Mouse (Mus musculus) adrenal gland (tissue): ENCODE results near the gene Adam10.

Experiments used
- intact Hi-C: fragments of 180-260 bp; cut with DNase I; formaldehyde crosslinking; loops from one replicate; pipeline ENCODE4 v1.15.1; 2025

The Adam10 gene

GRCm38 (mm10) chr9:70760974-70761373 is 82.2 kb downstream of the Adam10 start:
- intact Hi-C loops = no loop called here

DNA sequence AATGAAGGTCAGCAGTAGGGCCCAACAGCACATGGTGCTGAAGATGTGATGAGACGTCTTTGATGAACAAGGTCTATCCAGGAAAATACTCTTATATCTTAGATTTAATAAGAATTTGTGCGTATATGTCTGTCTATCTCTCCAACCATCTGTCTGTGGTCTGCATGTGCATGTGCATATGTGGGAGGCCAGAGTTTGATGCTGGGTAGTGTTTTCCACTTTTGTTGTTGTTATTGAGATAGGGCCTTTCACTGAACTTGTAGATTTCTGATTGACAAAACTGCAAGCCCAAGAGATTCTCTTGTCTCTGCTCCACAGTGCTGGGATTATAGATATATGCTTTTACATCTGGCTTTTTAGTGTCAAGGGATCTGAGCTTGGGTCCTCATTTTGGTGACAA is 96.7 kb downstream of the Adam10 start:
- intact Hi-C loops = no loop called here

GRCm38 (mm10) chr9:70782191-70782590 is 103.4 kb downstream of the Adam10 start:
- intact Hi-C loops = no loop called here

DNA sequence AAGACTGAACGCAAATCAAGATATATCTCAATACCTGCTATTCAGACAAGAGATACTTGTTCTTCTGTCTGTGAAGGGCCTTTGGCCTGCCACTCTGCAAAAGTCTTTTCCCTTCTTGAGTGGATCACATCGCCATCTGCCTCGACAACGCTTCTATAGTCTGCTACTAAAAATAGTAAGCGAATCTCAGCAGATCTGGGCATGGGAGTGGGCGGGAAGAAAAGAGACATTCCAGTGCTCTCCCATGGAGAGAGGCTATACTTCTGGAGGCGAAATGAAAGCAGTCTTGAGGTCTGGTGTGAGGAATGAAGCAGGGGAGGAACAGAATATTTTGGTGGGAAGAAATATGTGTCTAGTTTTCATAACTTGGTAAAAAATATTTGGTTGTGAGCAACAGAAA is 109.9 kb downstream of the Adam10 start:
- intact Hi-C loops = no loop called here

DNA sequence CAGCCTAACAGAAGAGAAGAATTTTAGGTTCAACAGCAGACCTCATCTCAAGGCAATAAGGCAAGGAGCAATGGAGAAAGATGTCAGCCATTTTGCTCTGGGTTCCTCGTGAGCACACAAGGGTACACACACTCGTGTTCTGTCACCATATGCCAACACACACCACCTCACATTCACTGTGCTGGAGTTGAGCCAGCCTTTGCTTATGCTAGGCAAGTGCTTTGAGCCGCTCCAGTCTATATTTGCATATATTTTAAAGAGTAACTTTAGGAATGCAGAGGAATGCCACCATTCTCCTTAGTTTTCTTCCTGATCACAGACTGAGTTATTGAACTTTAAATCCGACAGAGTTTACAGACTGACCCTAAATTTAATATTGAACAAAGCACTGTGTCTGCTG is 111.8 kb downstream of the Adam10 start:
- intact Hi-C loops = no loop called here

DNA sequence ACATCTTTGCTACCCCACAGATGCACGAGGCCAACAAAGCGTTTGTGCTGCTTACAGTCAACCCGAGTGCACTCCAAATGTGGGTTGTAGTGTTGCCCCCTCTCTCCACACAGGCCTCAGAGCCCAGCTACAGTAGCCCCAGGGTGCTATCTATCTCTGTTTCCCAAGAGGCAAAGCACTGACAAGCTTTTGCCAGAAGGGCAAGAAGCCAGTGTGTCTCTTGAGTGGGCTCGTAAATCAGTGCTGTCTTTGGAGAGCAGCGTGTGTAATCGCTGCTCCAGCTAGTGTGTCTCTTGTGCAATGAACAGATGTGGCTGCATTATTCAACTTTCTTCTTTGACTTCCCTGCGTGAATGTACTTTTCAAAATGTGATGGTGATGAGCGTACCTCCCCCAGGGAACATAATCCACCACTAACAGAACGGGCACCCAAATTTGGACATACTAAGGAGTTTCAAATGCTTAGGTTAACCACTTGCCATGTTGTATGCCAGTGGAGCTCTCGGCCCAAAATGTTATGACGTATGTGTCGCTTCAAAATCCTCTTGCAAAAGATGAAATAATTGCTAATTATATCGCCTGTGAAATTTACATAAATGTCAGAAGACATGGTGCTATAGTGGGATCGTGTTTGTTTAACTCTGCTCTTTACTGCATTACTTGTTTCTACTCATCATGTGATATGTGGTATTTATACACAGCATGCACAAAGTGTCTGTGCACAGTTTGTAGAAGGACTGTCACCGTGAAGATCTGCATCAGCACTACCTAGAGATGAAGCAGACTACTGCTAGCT is 116.0 kb downstream of the Adam10 start:
- intact Hi-C loops = no loop called here

- intact Hi-C loops = no loop called here
Measured at GRCm38 (mm10) chr9:70795439-70795757, 116.6 kb downstream of the Adam10 start.

DNA sequence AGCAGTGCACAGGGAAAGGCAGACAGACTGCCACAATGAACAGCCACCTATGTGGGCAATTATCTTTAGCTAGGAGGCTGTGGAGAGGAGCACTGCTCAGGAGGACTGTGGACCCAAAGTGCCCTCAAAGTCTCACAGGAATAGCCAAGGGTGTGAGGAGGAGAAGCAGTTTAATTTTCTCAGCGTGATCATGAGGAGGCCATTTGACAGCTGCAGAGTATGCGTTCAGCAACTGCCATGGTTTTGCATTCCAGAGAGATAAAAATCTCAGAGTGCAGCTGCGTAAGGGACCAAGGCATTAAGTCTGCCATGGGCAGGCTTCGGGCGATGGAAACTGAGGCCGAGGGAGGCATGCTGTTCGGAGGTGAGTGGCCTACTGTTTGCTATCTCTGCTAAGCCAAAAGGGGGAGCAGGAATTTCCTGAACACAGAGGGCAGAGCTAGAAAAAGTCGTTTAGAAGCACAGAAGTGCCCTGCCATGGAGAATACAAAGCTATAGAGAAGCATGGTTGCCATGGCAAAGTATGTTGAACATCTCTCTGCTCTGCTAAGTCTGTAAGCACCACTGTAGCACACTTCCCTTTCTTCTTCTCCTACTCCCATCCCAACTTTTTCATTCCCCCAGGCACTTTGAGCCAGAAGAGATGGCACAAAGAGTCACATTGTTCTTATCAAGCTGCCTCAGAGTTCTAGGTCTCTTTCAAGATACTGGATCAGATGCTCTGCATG is 122.0 kb downstream of the Adam10 start:
- intact Hi-C loops = no loop called here

DNA sequence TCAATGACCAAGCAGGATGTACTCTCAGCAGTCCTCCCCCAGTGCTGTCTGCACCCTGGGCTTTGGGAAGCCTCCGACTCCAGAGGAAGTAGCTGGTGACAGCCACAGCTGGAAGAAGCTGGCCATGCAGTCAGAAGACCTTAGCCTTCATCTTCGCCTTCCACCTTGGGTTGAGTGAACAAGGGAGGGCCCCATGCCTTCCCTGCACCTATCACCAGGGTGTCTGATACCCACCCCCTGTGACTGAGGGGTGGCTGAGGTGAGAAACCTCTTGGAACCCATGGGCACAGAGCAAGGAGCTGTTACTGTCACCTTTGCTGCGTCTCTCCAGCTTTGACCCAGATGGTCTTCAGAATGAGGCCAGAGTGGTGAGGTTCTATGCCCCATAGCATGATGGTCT is 123.0 kb downstream of the Adam10 start:
- intact Hi-C loops = no loop called here

- intact Hi-C loops = no loop called here
Measured at GRCm38 (mm10) chr9:70802816-70803215, 124.0 kb downstream of the Adam10 start.

- intact Hi-C loops = no loop called here
Measured at GRCm38 (mm10) chr9:70806069-70806468, 127.3 kb downstream of the Adam10 start.

- intact Hi-C loops = no loop called here
Measured at GRCm38 (mm10) chr9:70807714-70808113, 128.9 kb downstream of the Adam10 start.

GRCm38 (mm10) chr9:70812551-70812950 is 133.8 kb downstream of the Adam10 start:
- intact Hi-C loops = no loop called here

GRCm38 (mm10) chr9:70816701-70817305 is 138.0 kb downstream of the Adam10 start:
- intact Hi-C loops = no loop called here

DNA sequence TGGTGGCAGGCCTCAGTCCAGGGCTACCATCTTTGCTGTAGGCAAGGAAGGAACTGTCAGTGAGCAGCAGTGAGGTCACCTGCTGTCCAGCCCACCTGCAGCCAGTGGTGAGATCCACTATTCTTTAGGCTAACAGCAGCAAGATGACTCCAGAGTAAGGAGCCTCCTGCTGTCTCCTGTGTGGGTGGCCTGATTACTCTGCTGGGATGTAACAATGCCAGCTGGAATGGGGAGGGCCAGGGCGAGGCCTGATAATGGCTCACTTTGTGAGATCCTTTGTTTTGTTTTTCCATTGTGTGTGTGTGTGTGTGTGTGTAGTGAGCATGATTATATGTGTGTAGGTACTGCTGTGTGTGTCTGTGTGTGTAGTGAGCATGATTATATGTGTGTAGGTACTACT is 138.6 kb downstream of the Adam10 start:
- intact Hi-C loops = no loop called here

- intact Hi-C loops = no loop called here
Measured at GRCm38 (mm10) chr9:70818739-70819138, 139.9 kb downstream of the Adam10 start.

DNA sequence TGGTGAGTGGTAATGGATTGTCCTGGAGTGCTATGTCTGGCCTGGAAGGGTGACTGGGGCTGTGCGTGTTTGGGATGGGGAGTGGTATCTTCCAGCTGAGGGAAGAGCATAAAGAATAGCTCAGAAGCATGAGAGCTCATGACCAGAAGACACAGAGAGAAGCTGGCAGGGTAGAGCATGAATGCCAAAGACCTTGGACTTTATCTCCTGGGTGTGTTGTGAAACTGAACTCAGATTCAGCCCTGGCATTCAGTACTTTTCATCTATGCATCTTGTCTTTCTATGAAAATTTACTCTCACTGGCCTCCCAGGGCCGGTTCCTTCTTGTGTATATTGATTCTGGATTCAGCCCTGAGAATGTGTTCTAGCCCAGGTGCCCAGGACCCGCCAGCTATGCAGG is 145.3 kb downstream of the Adam10 start:
- intact Hi-C loops = no loop called here

- intact Hi-C loops = no loop called here
Measured at GRCm38 (mm10) chr9:70827911-70828310, 149.1 kb downstream of the Adam10 start.
